Mouse (Mus musculus) spleen, adult 2 months (tissue): ENCODE measurements around the gene Mettl16. TPM values are rescaled to one million over a fixed set of nuclear protein-coding genes. Genes with fewer than 3 reads are reported as not detected.
"Not testable (repeated sequence)": the region's sequence is repeated elsewhere in the genome, so short reads cannot be mapped to it uniquely, and the experiment has no call there.

Experiments used
- DNase-seq, 2 experiments: peaks; one replicate each; pipeline versions ENCODE4 v3.0.0 to v3.0.0-alpha.2; 2012 to 2021; ENCODE audit warnings: low spot score in 2 of 2, low read depth in 1 of 2
- H3K27ac ChIP-seq: fragments of 200-500 bp; 2 replicates; pipeline ENCODE4 v1.5.1; 2012; ENCODE audit warnings: low read length, inconsistent platforms; ENCODE audit not compliant: insufficient read depth
- H3K27me3 ChIP-seq: fragments of 200-500 bp; 2 replicates; pipeline ENCODE4 v1.6.1; 2012; ENCODE audit warnings: mild to moderate bottlenecking, moderate library complexity, low read length, inconsistent platforms; ENCODE audit not compliant: control insufficient read depth, insufficient read depth
- H3K36me3 ChIP-seq: fragments of 200-500 bp; 2 replicates; pipeline ENCODE4 v1.6.1; 2012; ENCODE audit warnings: mild to moderate bottlenecking, low read length, inconsistent platforms; ENCODE audit not compliant: control insufficient read depth, insufficient read depth
- H3K4me1 ChIP-seq: fragments of 200-500 bp; 2 replicates; pipeline ENCODE4 v1.6.1; 2011; ENCODE audit warnings: inconsistent platforms; ENCODE audit not compliant: control insufficient read depth, insufficient read depth, insufficient read length
- H3K4me3 ChIP-seq: fragments of 200-500 bp; 2 replicates; pipeline ENCODE4 v1.5.1; 2011; ENCODE audit warnings: mild to moderate bottlenecking, inconsistent platforms; ENCODE audit not compliant: insufficient read depth, insufficient read length; ENCODE audit errors: extremely low read depth
- CTCF ChIP-seq: fragments of 200-500 bp; IDR thresholded peaks from 2 replicates; pipeline ENCODE4 v1.5.1; 2011; ENCODE audit warnings: mild to moderate bottlenecking, inconsistent platforms; ENCODE audit not compliant: insufficient read depth, insufficient read length, insufficient replicate concordance; ENCODE audit errors: extremely low read depth
- POLR2A ChIP-seq: fragments of 200-500 bp; IDR thresholded peaks from 2 replicates; pipeline ENCODE4 v1.6.1; 2011; ENCODE audit warnings: low read depth, low read length, inconsistent platforms
- WGBS: fragments of 180-500 bp; shearing (Covaris S2); methylation state at CpG from one replicate; pipeline ENCODE4 v1.1.7; 2018; 5-methylcytosine and 5-hydroxymethylcytosine counted together
- polyA plus RNA-seq: library from polyadenylated mRNA; depleted of rRNA; stranded (reverse); fragments of >200 nt; gene quantifications from 2 replicates; pipeline ENCODE4 v1.2.3, GENCODE M21; 2012

Mettl16 gene
- polyA plus RNA-seq, 1 experiment = 3.2 TPM

DNA sequence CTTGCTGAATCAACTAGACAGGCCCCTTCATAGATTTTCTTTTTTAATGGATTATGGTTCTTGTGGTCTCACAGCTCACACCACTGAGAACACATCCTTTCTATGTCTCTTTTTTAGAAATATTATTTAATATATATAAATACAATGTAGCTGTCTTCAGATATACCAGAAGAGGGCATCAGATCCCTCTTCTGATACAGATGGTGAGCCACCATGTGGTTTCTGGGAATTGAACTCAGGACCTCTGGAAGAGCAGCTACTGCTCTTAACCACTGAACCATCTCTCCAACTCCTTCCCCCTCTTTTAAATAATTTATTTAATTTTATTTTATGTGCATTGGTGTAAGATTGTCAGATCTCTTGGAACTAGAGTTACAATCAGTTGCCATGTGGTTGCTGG is 39.5 kb downstream of the Mettl16 start:
- DNase-seq = no peak
- Histone ChIP-seq H3K4me1 (no peaks in the 10 kb centered on the region), H3K27me3 (no peaks in the 10 kb centered on the region), H3K4me3 (no peak overlapping the region), H3K27ac (no peak overlapping the region), H3K36me3 (peaks cover 16% of the 10 kb centered on the region)
- TF ChIP-seq POLR2A (no peak), CTCF (no peak)

DNA sequence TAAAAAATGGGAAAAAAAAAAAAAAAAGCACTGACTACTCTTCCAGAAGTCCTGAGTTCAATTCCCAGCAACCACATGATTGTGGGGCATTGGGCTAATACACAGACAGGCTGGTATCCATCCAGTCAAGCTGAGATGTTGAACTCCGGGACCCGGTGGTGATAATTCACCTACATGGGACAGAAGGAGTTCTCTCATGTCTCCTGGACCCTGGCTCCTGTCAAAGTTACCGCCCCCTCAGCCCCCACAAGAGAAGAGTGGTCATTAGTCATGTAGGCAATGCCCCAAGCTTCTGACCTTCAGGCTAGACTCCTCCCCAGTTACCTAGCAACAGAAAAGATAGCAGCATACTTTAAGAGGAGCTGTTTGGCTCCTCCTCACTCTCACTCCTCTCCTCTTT is 40.4 kb downstream of the Mettl16 start:
- not testable (repeated sequence) for DNase-seq, H3K4me1 ChIP-seq, H3K27me3 ChIP-seq, H3K27ac ChIP-seq, H3K4me3 ChIP-seq
- 92% methylated on average over 3 of the region's 3 CpGs for WGBS
- peaks cover 15% of the 10 kb centered on the region for H3K36me3 ChIP-seq

DNA sequence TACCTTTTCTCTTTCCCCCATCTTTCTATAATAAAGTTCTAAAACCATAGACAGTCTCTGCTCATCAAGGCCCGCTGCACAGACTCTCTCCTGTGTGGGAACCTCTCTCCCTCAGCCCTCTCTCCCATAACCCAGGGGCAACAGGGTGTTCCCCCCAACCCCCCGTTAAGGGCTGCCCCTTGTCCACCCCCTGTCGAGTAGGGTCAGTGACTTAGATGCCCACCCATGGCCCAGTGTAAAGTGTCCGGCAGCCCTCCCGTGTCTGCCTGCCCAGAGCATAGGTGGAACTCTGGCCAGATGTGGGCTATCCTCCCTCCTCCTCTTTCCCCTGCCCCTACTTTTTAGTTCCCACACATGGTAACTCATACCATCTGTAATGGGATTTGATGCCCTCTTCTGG is 40.9 kb downstream of the Mettl16 start:
- WGBS = 89% methylated on average over 5 of the region's 5 CpGs
- no peak for DNase-seq
- Histone ChIP-seq H3K27ac (no peak overlapping the region), H3K27me3 (no peaks in the 10 kb centered on the region), H3K4me1 (no peaks in the 10 kb centered on the region), H3K4me3 (no peak overlapping the region), H3K36me3 (peaks cover 13% of the 10 kb centered on the region)
- TF ChIP-seq CTCF (no peak), POLR2A (no peak)

DNA sequence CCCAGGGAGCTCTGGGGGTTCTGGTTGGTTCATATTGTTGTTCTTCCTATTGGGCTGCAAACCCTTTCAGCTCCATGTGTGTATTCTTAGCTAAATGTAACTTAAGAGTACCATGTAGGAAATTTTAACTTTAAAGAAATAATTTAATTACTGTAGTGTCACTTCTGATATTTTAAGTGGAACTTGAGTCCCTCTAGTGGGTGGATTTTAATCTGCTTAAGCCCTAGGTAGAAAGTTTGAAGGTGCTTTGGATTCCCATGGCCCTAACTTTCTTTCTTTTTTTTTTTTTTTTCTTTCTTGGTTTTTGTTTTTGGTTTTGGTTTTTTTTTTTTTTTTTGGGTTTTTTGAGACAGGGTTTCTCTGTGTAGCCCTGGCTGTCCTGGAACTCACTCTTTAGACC is 45.2 kb downstream of the Mettl16 start:
- H3K27ac ChIP-seq = no peak overlapping the region
- no peaks in the 10 kb centered on the region for H3K27me3 ChIP-seq
- H3K4me3 ChIP-seq = no peak overlapping the region
- no peaks in the 10 kb centered on the region for H3K4me1 ChIP-seq
- no peak for DNase-seq
- TF ChIP-seq CTCF = no peak
- no peak for TF ChIP-seq POLR2A
- peaks cover 16% of the 10 kb centered on the region for H3K36me3 ChIP-seq

DNA sequence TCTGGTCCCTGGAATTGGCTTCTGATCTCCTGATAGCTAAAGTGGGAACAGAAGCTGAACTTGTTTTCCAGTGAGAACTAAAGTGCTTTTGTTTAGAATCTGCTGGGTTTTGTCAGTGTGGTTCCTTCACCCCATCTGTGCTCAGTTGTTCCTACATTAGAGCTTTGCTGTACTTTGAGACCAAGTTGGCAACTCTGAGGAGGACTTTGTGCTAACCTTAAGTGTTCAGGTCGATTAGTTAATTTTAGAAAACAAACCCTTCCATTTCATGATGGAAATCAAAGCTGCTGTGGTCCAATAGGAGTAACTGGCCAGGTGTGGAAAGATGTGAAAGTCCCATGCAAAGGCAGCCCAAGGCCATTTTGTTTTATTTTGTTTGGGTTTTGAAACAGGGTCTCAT is 50.3 kb downstream of the Mettl16 start:
- no peak overlapping the region for H3K4me3 ChIP-seq
- no peak for TF ChIP-seq POLR2A
- TF ChIP-seq CTCF = no peak
- no peaks in the 10 kb centered on the region for H3K27me3 ChIP-seq
- H3K4me1 ChIP-seq = peaks cover 1% of the 10 kb centered on the region; the same call in 1 of the 2 replicates
- WGBS = 76% methylated on average over 1 of the region's 1 CpGs
- peaks cover 14% of the 10 kb centered on the region for H3K36me3 ChIP-seq
- no peak overlapping the region for H3K27ac ChIP-seq
- DNase-seq = no peak

DNA sequence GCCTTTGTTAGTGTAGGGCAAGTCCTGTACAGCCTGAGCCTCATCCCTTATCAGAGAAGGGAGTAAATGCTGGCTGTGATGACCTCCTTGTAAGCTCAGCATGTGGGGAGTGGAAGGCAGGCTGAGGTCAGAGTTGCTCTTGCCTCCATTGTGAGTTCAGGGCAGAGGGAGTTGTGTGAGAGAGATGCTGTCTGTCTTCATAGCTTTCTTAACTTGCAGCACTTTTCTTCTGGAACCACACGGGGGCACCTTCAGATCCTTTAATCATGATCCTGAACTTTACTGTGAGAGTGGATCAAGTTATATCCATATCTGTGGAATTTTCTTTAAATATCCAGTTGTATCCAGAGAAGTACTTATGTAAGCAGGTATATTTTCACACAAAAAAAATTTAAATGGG is 50.8 kb downstream of the Mettl16 start:
- no peak for DNase-seq
- H3K36me3 ChIP-seq = peaks cover 12% of the 10 kb centered on the region
- WGBS = 29% methylated on average over 1 of the region's 1 CpGs
- TF ChIP-seq POLR2A (no peak), CTCF (no peak)
- H3K4me1 ChIP-seq = peaks cover 5% of the 10 kb centered on the region; the same call in 1 of the 2 replicates
- no peak overlapping the region for H3K27ac ChIP-seq
- no peaks in the 10 kb centered on the region for H3K27me3 ChIP-seq
- no peak overlapping the region for H3K4me3 ChIP-seq

DNA sequence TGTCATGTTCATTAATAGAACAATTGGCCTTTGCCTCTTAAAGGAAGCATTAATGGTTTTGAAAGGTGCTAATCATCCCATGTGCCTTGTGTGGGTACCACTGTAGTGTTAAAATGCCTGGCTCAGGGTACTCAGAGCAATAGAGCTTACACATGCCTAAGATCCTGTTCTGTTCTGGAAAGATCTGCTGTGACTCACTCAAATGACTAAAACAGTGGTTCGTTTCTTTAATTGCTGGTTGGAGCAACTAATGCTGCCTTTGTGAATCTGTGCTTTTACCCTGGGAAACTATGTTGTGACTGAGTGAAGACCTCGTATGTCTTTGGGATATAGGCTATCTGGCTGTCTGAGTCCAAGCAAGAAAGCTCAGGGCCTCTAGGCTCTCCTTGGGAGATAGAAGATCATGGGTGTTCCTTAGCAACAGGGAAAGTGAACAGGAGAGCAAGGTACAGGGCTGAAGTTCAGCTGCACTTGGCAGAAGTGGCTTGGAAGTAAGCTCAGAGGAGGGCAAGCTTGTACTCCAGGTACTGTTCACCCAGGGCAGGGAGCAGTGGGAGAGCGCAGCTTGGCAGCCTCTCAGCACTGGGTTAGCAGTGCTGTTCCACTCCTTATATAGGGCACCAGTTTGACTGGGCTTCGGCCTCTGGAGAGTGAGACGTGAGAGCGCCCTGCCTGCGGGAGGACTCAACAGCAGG is 52.3 kb downstream of the Mettl16 start:
- H3K4me1 ChIP-seq = peaks cover 15% of the 10 kb centered on the region
- no peak overlapping the region for H3K4me3 ChIP-seq
- peaks cover 2% of the 10 kb centered on the region for H3K36me3 ChIP-seq
- H3K27me3 ChIP-seq = no peaks in the 10 kb centered on the region
- TF ChIP-seq POLR2A (no peak), CTCF (no peak)
- no peak for DNase-seq
- WGBS = 96% methylated on average over 7 of the region's 7 CpGs
- no peak overlapping the region for H3K27ac ChIP-seq
